Mouse (Mus musculus) liver, embryonic 16.5 days (tissue): ENCODE data around the gene Olfr725. TPM values are rescaled to one million over a fixed set of nuclear protein-coding genes. Genes with fewer than 3 reads are reported as not detected.

Source experiments
- polyA plus RNA-seq: library from polyadenylated mRNA; unstranded; fragments of >200 nt; fragmentation: Nextera tagmentation; extraction: Ambion mirVana; gene quantifications from 2 replicates; pipeline ENCODE4 v1.2.1, GENCODE M21; 2015

Gene Olfr725
- polyA plus RNA-seq, 1 experiment from 2014 or later, result not detected

Other genes with a start within 250 kb of the Olfr725 start
- gene Olfr722, start 138.4 kb downstream of the Olfr725 start, polyA plus RNA-seq, result not detected in 2 replicates
- gene Olfr723, start 108.6 kb downstream of the Olfr725 start, polyA plus RNA-seq, result not detected in 2 replicates
- not detected in 2 replicates for gene Olfr724, start 77.1 kb downstream of the Olfr725 start, polyA plus RNA-seq
- not detected in 2 replicates for gene Olfr726, start 50.6 kb upstream of the Olfr725 start, polyA plus RNA-seq
- not detected in 2 replicates for gene Olfr727, start 82.8 kb upstream of the Olfr725 start, polyA plus RNA-seq
- not detected in 2 replicates for gene Olfr728, start 102.3 kb upstream of the Olfr725 start, polyA plus RNA-seq
- gene Olfr729, start 112.5 kb upstream of the Olfr725 start, polyA plus RNA-seq, result not detected in 2 replicates
- not detected in 2 replicates for gene Olfr730, start 147.8 kb upstream of the Olfr725 start, polyA plus RNA-seq
- not detected in 2 replicates for gene Olfr731, start 201.5 kb upstream of the Olfr725 start, polyA plus RNA-seq
- not detected in 2 replicates for gene Olfr732, start 243.8 kb upstream of the Olfr725 start, polyA plus RNA-seq